Mouse (Mus musculus) forebrain, embryonic 10.5 days (tissue): ENCODE measurements around the gene Aldob. TPM values are rescaled to one million over a fixed set of nuclear protein-coding genes. Genes with fewer than 3 reads are reported as not detected.

Experiments used
- DNase-seq: peaks from one replicate; pipeline ENCODE4 v3.0.0-alpha.2; 2017; ENCODE audit warnings: low spot score; ENCODE audit errors: extremely low spot score
- H3K27ac ChIP-seq: fragments of 300-500 bp; sonication (generic); 2 replicates; pipeline ENCODE4 v1.5.1; 2016; ENCODE audit warnings: mild to moderate bottlenecking
- H3K27me3 ChIP-seq: fragments of 300-500 bp; sonication (generic); 2 replicates; pipeline ENCODE4 v1.6.1; 2016; ENCODE audit warnings: mild to moderate bottlenecking; ENCODE audit not compliant: poor library complexity, severe bottlenecking
- H3K36me3 ChIP-seq: fragments of 300-500 bp; sonication (generic); replicated peaks from 2 replicates; pipeline ENCODE4 v1.6.1; 2016; ENCODE audit warnings: mild to moderate bottlenecking, moderate library complexity
- H3K4me1 ChIP-seq: fragments of 300-500 bp; sonication (generic); 2 replicates; pipeline ENCODE4 v1.6.1; 2016
- H3K4me3 ChIP-seq: fragments of 300-500 bp; sonication (generic); 2 replicates; pipeline ENCODE4 v1.5.1; 2016; ENCODE audit warnings: mild to moderate bottlenecking, moderate library complexity
- H3K9me3 ChIP-seq: fragments of 300-500 bp; sonication (generic); 2 replicates; pipeline ENCODE4 v1.6.1; 2016; ENCODE audit warnings: mild to moderate bottlenecking, moderate library complexity
- WGBS: fragments of 180-500 bp; shearing (Covaris S2); methylation state at CpG from one replicate; pipeline ENCODE4 v1.1.7; 2016; 5-methylcytosine and 5-hydroxymethylcytosine counted together
- polyA plus RNA-seq: library from polyadenylated mRNA; unstranded; fragments of >200 nt; fragmentation: Nextera tagmentation; extraction: Ambion mirVana; gene quantifications from 2 replicates; pipeline ENCODE4 v1.2.1, GENCODE M21; 2016

Gene Aldob
- not detected in 2 replicates for polyA plus RNA-seq

DNA sequence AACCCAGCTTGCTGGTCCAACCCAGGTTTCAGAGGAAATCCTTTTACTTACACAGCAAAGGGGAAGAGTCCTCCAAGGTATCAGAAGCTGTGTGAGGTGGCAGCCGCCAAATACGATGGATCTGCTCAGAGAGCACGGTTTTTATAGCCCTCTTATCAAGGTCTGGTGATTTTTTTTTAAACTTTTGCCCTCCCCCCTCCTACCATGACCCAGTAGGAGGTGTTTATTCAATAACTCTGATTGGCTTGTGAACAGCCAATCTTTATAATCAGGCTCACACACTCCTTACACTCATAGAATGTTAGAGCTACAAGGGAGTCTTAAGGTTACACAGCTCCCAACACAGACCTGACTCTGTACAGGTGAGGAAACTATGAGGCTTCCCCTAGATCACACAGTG lies at the start of gene Aldob:
TSS of gene Aldob (minus strand) at position 164 of the 400 bp plus-strand sequence.
- H3K27ac ChIP-seq = no peak within 1 kb of the TSS
- H3K4me1 ChIP-seq = no peaks in the 10 kb centered on the region
- no peaks in the 10 kb centered on the region for H3K9me3 ChIP-seq
- H3K36me3 ChIP-seq = no peaks in the 10 kb centered on the region
- H3K27me3 ChIP-seq = no peaks in the 10 kb centered on the region
- no peak within 1 kb of the TSS for H3K4me3 ChIP-seq
- WGBS = 73% methylated on average over 3 of the region's 3 CpGs
- no peak for DNase-seq

DNA sequence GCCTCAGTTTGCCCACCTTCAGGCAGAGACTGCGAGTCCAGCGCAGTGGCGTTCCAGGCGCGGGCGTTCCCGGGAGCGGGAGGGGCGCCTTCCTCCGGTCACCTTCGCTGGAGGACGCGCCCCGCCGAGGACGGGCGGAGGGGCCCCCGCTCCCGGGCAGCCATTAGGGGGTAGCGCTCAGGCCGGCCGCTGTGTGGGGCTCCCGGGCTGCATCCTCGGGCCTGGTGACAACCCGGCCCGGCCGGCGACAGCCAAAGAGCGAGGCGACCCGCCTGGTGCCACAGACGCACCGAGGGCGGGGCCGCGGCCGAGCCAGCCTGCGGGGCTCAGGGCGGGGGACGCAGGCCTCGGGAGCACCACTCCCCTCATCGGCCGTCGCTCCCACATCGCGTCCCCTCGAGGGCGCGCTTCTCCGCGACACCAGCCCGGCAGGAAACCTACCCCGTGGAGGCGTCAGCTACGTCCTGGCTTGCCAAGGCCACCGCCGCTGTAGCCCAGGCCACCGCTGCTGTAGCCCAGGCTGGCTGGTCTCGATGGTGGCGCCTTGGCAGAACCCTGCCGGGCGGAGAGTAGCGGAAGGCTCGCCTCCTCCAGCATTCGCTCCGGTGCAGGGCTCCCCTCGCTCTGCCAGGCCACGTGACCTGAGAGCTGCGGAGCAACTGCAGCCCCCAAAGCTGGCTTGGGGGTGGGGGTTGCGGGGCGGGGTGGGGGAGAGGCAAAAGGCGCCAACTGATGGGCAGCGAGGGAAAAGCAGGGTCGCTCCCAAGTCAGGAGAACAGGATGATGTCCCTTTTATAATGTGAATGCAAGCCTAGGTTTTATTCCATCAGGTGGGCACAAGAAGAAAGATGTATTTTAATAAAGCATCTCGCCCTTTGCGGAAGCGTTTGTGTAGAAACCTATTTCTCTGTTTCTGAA lies 48.1 kb upstream of the Aldob start, which contains the start of gene Tmem246:
TSS of gene Tmem246 (minus strand) at position 694 of the 918 bp plus-strand sequence.
- WGBS = under 1% methylated on average over 77 of the region's 77 CpGs

DNA sequence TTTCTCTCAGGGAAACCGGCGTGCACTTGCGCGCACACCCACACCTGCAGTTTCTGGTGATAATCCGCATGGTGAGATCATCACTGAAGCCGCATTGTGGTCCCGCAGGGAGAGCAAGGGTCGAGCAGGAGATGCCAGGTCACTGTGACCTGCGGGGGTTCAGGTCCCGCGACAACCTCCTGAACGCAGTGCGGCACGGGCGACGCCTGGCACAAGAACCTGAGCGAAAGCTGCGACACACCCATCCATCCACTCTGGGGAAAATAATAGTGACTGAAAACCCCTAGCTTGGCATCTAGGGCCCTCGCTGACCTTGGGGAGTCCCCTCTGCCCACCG lies 47.5 kb upstream of the Aldob start:
- DNase-seq = peak; percentile 53
- Histone ChIP-seq H3K27ac (peak overlapping the region; percentile 91), H3K9me3 (no peaks in the 10 kb centered on the region), H3K4me3 (peak overlapping the region; percentile 83), H3K27me3 (peaks cover 5% of the 10 kb centered on the region; the same call in 1 of the 2 replicates), H3K4me1 (peaks cover 15% of the 10 kb centered on the region), H3K36me3 (no peaks in the 10 kb centered on the region)
- 3% methylated on average over 20 of the region's 20 CpGs for WGBS

More for the DNA sequence above, 48.1 kb upstream of the Aldob start, which contains the start of gene Tmem246:
- H3K4me3 ChIP-seq = peak within 1 kb of the TSS; percentile 83
- H3K27ac ChIP-seq = peak within 1 kb of the TSS; percentile 91
- DNase-seq = peak; percentile 79
- H3K9me3 ChIP-seq = no peaks in the 10 kb centered on the region
- H3K36me3 ChIP-seq = no peaks in the 10 kb centered on the region
- peaks cover 15% of the 10 kb centered on the region for H3K4me1 ChIP-seq
- H3K27me3 ChIP-seq = peaks cover 5% of the 10 kb centered on the region; the same call in 1 of the 2 replicates

DNA sequence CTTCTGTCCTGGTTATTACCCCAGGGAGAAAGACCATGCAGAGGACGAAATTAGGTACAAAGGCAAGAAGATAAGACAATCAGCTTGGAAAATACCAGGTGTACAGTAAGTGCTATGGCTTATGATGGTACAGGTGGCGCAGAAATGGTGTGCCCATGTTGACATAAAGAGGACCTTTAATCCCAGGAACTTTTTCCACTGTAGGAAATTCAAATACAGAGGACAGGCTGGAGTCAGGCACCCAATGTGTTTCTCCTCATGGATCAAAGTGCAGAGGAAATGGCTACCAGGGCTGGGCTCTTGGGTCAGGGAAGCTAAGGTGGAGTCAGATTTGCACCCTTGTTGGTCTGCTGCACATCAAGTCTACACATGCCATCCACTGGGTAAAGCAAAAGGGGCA lies 40.8 kb upstream of the Aldob start:
- Histone ChIP-seq H3K27me3 (no peaks in the 10 kb centered on the region), H3K9me3 (no peaks in the 10 kb centered on the region), H3K4me1 (no peaks in the 10 kb centered on the region), H3K27ac (no peak overlapping the region), H3K4me3 (no peak overlapping the region), H3K36me3 (peaks cover 14% of the 10 kb centered on the region)
- DNase-seq = no peak
- WGBS = 85% methylated on average over 2 of the region's 2 CpGs

DNA sequence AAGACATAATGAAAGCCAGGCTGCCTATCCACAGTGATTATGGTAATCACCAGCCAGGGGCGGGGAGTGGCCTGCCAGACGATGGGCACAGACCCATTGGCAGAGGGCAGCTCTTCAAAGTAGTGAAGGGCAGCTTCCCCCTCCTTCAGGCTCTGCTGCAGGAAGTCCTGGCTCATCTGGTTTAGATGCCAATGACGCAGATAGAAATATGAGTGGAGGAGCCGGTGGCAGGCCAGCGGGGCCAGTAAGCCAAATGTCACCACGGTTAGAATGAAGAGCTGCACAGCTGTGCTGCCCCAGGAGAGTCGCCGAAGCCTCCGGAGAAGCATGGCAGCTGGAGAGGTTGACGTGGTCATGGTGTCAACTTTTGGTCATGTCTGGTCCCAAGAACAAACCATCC lies 37.5 kb upstream of the Aldob start:
- WGBS = 94% methylated on average over 10 of the region's 10 CpGs
- H3K9me3 ChIP-seq = no peaks in the 10 kb centered on the region
- no peak overlapping the region for H3K4me3 ChIP-seq
- H3K27me3 ChIP-seq = no peaks in the 10 kb centered on the region
- H3K4me1 ChIP-seq = no peaks in the 10 kb centered on the region
- no peak for DNase-seq
- H3K36me3 ChIP-seq = peaks cover 14% of the 10 kb centered on the region
- no peak overlapping the region for H3K27ac ChIP-seq

DNA sequence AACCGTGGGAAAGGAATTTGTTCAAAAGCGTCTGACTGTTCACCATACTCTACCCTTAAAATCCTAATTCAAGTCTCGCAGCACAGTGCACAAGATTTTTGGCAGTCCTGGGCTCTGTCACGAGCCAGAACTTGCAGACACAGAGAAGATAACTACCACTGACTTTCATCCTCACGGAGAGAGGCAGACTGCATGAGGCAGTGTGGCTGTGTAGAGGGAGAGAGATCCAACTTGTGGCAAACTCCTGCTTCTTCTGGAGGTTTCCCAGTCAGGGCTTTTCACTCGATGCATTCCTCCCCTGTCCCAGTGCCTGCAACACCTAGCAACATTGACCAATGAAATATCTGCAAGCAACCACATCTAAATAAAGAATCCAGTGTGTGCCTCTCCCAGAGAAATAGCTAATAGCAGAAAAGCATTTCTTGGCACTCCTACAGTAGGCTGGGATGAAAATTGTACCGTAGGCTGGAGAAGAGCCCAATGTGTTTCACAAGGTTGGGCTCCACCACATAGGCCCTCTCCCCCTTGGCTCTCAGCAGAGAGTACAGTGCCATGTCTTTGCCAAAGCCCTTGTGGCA lies 36.3 kb upstream of the Aldob start:
- Histone ChIP-seq H3K27me3 (no peaks in the 10 kb centered on the region), H3K4me3 (no peak overlapping the region), H3K4me1 (no peaks in the 10 kb centered on the region), H3K36me3 (peaks cover 14% of the 10 kb centered on the region), H3K9me3 (no peaks in the 10 kb centered on the region), H3K27ac (no peak overlapping the region)
- no peak for DNase-seq
- 90% methylated on average over 7 of the region's 7 CpGs for WGBS

DNA sequence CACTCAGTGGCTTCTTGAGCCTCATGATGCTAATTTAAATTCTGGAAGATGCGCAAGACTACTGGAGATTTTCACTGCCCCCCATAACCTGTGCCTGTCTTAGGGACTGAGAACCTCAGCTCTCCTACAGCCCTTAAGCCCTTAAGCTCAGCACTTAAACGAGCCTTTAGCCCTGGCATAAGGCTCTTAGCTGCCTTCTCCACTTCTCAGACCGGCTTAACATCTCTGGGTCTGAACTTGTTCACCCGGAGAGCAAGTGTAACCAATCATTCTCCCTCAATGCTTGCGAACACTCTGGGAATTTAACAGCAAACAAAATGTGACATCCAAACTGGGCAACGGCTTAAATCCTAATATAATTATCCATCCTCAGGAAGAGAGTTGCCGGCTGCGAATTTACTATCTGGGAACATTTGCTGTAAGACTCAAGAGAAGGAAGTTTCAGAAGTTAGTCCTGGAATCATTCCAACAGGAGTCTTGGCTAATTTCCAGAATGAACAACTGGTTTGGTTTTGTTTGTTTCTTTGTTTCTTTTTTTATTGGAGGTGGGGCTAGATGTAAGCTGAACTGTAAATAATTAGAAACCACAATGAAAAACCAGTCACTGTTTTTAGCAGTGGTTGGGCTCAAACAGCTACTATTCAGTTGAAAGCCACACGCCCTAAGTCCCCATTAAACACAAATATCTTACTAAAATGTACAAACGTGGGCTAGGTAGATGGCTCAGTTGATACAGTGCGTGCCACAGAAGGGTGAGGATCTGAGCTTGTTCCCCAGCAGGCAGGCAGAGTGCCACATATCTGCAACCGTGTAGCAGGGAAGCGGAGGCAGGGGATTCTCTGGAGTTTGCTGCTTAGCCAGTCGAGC lies 34.9 kb upstream of the Aldob start:
- Histone ChIP-seq H3K4me3 (no peak overlapping the region), H3K9me3 (no peaks in the 10 kb centered on the region), H3K27me3 (no peaks in the 10 kb centered on the region), H3K36me3 (peaks cover 14% of the 10 kb centered on the region), H3K27ac (no peak overlapping the region), H3K4me1 (no peaks in the 10 kb centered on the region)
- no peak for DNase-seq
- WGBS = 79% methylated on average over 14 of the region's 14 CpGs

DNA sequence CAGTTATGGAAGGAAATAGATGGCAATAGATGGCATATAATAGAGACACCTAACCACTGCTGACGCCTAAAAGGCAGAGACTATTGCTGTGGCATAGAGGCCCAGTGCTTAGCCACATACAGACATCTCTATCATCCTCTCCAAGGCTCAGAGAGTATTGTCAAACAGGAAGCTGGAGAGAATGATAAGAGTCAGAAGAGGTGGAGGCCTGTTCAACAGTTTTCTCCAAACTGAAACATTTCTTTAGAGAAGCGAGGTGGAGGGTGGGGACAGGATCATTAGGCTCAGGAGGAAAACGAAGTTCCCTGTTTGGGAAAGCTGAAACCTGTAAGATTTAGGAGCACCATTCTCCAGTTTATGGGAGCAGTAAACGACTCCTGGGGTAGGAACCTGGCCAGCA lies 31.9 kb upstream of the Aldob start:
- Histone ChIP-seq H3K9me3 (no peaks in the 10 kb centered on the region), H3K4me3 (no peak overlapping the region), H3K4me1 (no peaks in the 10 kb centered on the region), H3K27me3 (no peaks in the 10 kb centered on the region), H3K27ac (no peak overlapping the region), H3K36me3 (peaks cover 8% of the 10 kb centered on the region)
- WGBS = 80% methylated on average over 4 of the region's 4 CpGs
- no peak for DNase-seq

DNA sequence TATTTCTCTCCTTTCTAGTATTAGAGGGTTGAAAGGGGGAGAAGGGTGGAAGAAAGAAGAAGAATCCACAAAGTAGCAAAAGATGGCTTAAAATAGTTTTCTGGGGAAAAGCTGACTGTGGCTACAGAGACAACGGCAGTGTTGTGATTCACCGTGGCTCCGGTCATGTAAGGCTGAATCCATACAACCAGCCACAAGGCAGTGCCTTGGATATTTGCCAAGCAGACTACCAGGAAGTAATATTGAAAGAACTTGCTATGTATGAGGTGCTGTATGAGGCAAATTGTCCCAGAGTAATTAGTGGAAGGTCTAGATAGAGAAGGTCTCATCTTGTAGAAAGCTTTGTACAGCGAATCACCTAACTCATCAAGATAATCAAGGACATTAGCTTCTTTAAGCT lies 22.8 kb upstream of the Aldob start:
- Histone ChIP-seq H3K4me1 (no peaks in the 10 kb centered on the region), H3K27ac (no peak overlapping the region), H3K4me3 (no peak overlapping the region), H3K36me3 (no peaks in the 10 kb centered on the region), H3K27me3 (no peaks in the 10 kb centered on the region), H3K9me3 (no peaks in the 10 kb centered on the region)
- no peak for DNase-seq
- 95% methylated on average over 4 of the region's 4 CpGs for WGBS

DNA sequence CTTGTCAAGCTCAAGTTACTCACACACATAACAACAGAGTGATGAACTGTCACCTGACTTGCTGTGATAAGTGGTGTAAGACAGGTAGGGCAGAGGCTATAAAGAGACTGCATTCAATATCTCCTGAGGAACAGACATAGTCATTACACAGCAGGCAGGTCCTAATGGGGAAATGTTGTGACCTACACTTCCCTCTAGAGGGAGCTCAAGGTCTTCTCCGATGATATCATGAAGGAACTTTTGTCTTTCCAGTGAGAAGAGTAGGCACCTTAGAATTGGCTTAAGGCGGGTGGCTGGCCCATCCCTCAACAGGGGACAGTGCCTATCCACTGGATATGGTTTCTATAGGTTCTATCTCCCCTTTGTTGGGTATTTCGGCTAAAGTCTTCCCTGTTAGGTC lies 18.3 kb upstream of the Aldob start:
- no peaks in the 10 kb centered on the region for H3K9me3 ChIP-seq
- no peaks in the 10 kb centered on the region for H3K36me3 ChIP-seq
- no peaks in the 10 kb centered on the region for H3K27me3 ChIP-seq
- WGBS = 22% methylated on average over 3 of the region's 3 CpGs
- H3K27ac ChIP-seq = no peak overlapping the region
- no peak overlapping the region for H3K4me3 ChIP-seq
- H3K4me1 ChIP-seq = no peaks in the 10 kb centered on the region
- peak; percentile 38 for DNase-seq

DNA sequence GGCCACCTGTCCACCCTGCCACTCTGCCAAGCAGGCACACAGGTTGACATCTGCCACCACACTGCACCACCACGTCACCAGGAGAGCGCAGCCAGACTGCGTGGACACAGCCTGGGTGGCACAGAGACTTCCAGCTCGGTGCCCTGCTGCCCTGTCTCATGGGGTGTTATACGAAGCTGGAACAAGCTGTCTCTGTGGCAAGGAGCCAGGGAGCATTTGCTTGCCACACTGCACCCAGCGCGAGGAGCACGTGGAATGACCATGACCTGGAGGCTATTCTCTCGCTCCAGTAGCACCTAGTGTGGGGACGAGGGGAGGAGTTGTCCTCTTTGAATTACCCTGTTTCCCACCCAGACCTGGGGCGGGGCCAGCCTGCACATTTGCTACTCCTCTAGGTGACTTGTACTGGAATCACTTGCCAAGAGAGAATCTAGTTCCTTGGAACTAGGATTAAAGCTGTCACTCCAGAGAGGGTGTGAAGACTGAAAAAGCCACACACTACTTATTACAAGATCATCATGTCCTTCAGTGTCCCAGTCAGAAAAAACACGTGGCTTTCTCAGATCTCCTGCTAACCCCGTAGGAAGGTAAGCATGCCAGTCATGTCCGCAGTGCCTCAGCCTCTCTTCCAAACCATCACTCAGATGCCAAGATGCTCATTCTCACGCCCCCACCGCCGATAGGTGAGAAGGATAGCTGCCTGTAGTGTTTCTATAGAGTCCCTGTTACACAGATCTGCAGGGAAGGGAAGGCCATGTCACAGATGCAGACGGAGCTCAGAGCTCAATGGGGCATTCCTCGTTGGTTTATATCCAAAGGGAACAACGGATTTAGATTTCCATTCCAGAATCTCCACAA lies 10.8 kb upstream of the Aldob start:
- no peaks in the 10 kb centered on the region for H3K36me3 ChIP-seq
- DNase-seq = no peak
- H3K4me3 ChIP-seq = no peak overlapping the region
- H3K27me3 ChIP-seq = no peaks in the 10 kb centered on the region
- WGBS = 82% methylated on average over 20 of the region's 20 CpGs
- H3K9me3 ChIP-seq = no peaks in the 10 kb centered on the region
- no peaks in the 10 kb centered on the region for H3K4me1 ChIP-seq
- H3K27ac ChIP-seq = no peak overlapping the region

DNA sequence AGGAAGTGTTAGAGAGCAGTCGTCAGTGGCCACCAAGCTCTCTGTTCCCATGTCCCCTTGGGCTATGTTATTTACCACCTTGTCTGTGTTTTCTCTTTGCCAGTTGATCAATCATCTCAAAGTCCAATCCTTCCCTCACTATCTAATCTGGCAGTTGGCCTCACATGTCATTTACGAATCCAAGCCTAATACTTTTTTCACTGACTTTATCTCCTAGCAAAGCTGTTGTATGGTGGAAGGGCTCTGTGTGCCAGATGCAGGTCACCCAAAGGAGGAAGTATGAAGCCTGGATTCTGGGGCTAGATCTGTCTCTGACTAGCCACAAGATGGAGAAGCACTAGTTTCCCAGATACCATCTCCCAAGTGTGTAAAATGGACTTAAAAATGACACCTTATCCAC lies 8.8 kb upstream of the Aldob start:
- DNase-seq = no peak
- no peak overlapping the region for H3K27ac ChIP-seq
- WGBS = 83% methylated on average over 2 of the region's 2 CpGs

More for the DNA sequence above, 8.8 kb upstream of the Aldob start:
- no peaks in the 10 kb centered on the region for H3K4me1 ChIP-seq
- no peaks in the 10 kb centered on the region for H3K9me3 ChIP-seq
- H3K36me3 ChIP-seq = no peaks in the 10 kb centered on the region
- H3K4me3 ChIP-seq = no peak overlapping the region
- no peaks in the 10 kb centered on the region for H3K27me3 ChIP-seq
